Mouse (Mus musculus) thymus, postnatal 14 days (tissue): ENCODE measurements around the gene Gm28041.
A peak's percentile ranks its signal among the peaks of the same experiment; 100 is the strongest.
"Not testable (repeated sequence)": the region's sequence is repeated elsewhere in the genome, so short reads cannot be mapped to it uniquely, and the experiment has no call there.

Source experiments
- DNase-seq: peaks from one replicate; pipeline ENCODE4 v3.0.0; 2021

Gene Gm28041

GRCm38 (mm10) chr13:67375050-67375911, at the start of gene Gm28041, which contains the start of gene Zfp456:
Gene Gm28041, minus strand, starts transcription at chr13:67375733.
Gene Zfp456, minus strand, starts transcription at chr13:67375810.
- DNase-seq: peak; percentile 82

GRCm38 (mm10) chr13:67422532-67422931, 47.0 kb upstream of the Gm28041 start:
- not testable (repeated sequence) for DNase-seq

- peak; percentile 55 for DNase-seq
Observed at GRCm38 (mm10) chr13:67421207-67421857, 45.8 kb upstream of the Gm28041 start, which contains the start of gene Zfp459. Gene Zfp459, minus strand, starts transcription at chr13:67421418.

DNA sequence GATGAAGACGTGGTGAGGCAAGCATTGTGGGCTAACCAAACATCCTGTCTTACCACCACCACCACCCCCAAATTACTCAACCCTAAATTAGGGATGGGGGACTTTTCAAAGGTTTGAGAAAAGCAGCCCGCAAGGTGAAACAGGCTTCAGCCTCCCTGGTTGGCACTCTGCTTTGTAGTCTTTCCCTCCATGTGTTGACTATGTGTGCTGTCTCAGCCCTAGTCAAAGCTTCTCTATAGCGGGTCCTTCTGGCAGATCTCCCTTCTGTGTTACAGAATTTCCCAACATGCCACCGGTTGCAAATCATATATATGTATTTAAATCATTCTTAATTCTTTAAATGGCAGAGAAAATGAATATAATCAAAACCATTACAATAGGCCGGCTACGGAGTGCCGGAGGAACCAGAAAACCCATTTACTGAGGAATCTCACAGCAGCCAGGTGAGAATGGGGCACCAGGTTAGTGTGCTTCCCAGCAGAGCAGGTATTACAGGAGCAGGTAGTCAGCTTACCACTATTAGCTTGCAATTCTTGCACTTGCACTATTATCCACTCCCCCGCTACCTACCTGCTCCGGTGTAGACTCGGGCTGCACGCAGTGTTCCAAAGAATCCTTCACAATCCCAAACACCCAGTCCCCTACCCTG, 45.1 kb upstream of the Gm28041 start:
- no peak for DNase-seq

DNA sequence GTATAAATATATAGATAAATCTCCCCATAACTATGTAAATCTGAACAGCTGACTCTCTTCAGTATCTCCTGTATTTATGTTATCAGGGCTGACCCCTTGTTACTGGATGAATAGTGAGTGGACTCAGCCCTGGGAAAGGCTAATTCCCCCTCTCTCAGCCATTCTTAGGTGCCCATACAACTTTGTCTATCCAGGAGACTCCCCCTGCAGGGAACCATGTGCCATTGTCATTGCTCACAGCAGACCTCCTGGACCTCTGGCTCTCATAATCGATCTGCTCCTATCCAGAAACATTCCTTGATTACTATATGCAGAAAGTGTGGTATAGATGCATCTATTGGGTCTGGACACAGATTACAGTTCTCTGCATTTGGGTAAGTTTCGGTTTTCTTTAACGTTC, 41.3 kb upstream of the Gm28041 start:
- no peak for DNase-seq

DNA sequence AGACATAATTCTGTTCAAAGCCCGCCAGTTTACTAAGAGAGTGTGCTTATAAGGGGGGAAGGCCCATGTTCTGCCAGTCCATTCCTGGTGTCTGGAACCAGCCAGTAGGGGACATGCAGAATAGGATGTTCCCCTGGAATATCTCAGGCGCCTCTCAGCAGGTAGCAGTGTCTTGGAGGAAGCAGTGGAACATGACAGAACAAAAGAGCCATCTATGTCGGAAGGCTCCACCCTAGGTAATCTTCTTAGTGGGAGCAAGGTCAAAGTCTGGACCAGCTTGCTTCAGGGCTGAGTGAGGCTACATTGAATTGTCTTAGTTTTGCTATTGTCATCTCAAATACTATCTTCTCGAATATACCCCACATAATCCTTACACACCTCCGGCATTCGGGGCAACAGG, 40.2 kb upstream of the Gm28041 start:
- no peak for DNase-seq

DNA sequence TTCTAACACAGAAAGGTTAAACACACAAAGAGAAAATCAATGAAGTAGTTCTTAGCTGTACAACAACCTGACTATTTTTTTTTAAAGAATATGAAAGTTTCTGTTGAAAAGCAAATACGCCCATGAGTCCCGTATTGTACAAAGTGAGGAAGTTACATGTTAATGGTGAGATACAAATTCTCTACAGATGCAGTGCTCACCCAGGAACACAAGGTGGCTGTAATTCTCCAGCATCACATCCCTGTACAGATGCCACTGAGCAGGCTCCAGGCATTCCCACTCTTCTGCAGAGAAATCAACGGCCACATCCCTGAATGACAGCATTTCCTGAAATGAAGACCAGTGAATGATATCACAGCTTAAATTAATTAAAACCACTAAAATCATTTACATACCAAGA, 38.1 kb upstream of the Gm28041 start:
- DNase-seq: not testable (repeated sequence)

GRCm38 (mm10) chr13:67399183-67399903, 23.8 kb upstream of the Gm28041 start, which contains the start of gene Zfp429:
Gene Zfp429, minus strand, starts transcription at chr13:67399819.
- DNase-seq: peak; percentile 78

GRCm38 (mm10) chr13:67376255-67376654, 722 bp upstream of the Gm28041 start:
- not testable (repeated sequence) for DNase-seq

DNA sequence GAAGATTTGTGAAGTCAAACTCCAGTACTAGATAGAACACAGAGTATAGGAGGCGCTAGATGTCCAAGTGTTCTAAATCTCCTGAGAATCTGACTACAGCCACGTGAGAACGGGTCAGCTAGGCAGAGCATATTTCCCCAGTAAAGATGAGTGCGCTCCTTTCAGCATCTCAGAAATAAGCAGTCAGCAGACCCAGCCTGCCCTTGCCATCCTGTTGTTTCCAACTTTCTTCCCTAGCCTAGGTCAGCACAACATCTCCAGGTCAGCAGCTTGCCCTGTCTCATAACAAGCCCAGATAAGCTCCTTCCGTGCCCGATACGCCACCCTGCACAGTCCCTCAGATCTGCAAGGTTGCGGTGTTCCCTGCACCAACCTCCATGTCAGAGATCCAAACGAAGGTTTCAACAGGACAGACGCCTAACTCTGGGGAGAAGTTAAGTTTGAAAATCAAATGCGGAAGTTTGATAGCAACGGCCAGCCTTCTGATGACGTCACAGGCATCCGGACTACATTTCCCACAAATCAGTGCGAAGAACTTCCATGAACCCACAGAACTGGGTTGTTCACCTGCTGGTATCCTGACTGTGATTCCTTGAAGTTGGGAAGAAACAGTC, 15.3 kb downstream of the Gm28041 start, which contains the start of the genes Gm28044 and Zfp953:
Gene Gm28044, minus strand, starts transcription at position 406 of the 614 bp plus-strand sequence.
Gene Zfp953, minus strand, starts transcription at position 475 of the 614 bp plus-strand sequence.
- peak; percentile 89 for DNase-seq

DNA sequence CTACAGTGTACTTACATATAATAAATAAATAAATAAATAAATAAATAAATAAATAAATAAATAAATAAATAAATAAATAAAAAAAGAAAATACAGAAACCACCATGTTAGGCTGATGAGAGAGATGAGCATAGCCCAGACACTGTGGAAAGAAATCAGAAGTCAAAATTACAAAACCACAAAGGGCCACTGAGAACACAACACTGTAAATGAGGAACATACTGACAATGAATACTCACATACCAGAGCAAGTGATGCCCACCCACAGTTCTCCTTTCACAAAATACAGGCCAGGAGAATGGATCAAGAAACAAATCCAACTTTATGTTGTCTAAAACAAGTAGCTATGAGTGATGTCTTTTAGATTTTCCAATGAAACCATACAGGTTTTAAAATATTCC, 23.7 kb downstream of the Gm28041 start:
- DNase-seq: no peak

DNA sequence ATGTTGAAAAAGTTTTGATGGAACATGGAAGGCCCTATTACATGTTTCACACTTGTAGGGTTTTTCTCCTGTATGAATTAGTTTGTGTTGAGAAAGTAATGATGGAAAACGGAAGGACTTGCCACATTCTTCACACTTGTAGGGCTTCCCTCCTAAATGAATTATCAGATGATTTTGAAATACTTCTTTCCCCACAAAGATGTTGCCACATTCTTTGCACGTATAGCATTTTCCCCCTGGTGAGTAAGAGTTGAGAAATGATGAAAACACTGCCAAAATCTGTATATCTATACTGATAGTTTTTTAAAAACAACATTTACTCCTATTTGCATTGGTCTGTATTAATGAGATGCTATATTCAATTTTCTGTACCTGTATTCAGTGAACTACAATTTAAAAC, 32.1 kb downstream of the Gm28041 start:
- DNase-seq: no peak

- DNase-seq: peak; percentile 6
Observed at GRCm38 (mm10) chr13:67332877-67333276, 42.7 kb downstream of the Gm28041 start.

DNA sequence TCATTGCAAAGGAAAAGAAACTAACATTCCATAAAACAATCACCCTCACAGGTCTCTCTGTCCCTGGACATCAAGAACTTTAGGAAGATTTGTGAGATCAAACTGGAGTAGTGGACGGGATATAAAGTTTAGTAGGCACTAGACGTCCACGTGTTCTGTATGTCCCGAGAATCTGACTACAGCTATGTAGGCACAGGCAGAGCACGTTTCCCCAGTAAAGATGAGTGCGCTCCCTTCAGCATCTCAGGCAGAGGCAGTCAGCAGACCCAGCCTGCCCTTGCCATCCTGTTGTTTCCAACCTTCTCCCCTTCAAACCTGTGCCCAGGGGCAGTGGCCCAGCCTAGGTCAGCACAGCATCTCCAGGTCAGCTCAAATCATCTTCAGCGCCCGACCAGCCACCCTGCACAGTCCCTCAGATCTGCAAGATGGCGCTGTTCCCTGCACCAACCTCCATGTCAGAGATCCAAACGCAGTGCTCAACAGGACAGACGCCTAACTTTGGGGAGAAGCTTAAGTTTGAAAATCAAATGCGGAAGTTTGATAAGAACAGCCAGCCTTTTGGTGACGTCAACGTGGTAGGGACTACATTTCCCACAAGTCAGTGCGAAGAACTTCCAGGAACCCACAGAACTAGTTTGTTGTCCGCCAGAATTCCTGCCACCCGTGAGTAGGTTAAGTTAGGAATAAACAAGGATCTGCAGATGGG, 43.4 kb downstream of the Gm28041 start, which contains the start of gene Zfp595:
Gene Zfp595, minus strand, starts transcription at position 552 of the 706 bp plus-strand sequence.
- peak; percentile 84 for DNase-seq

GRCm38 (mm10) chr13:67306718-67307117, 68.8 kb downstream of the Gm28041 start:
- no peak for DNase-seq

DNA sequence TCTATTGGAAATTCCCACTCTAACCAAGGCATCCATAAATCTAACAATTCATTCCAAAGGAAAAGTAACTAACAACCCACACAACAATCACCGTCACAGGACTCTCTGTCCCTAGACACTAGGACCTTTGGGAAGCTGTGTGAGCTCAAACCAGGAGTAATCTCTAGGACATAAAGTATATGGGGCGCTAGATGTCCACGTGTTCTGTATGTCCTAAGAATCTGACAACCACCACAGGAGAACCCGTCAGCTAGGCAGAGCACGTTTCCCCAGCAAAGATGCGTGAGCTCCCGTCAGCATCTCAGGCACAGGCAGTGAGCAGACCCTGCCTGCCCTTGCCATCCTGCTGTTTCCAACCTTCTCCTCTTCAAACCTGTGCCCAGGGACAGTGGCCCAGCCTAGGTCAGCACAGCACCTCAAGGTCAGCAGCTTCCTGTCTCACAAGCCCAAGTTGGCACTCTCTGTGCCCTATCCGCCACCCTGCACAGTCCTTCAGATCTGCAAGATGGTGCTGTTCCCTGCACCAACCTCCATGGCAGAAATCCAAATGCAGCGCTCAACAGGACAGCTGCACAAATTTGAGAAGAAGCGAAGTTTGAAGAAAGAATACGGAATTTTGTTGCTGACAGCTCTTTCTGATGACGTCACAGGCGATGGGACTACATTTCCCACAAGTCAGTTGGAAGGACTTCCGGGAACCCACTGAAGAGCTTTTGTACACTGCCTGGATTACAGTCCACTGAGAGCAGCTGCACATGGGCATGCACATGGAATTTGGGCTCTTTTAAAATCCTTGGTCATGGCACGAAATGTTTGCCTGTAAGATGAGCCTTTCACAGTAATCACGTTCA, 69.5 kb downstream of the Gm28041 start, which contains the start of gene Zfp457:
Gene Zfp457, minus strand, starts transcription at position 664 of the 851 bp plus-strand sequence.
- peak; percentile 88 for DNase-seq
